Mouse (Mus musculus) hindbrain, embryonic 14.5 days (tissue): Measurements from ENCODE around the gene Dmtf1. TPM values are rescaled to one million over a fixed set of nuclear protein-coding genes. Genes with fewer than 3 reads are reported as not detected.

ENCODE experiments used
- ATAC-seq: fragments of 200-750 bp; cut with Nextera tagmentation; 2 replicates; pipeline ENCODE4 v1.8.0; 2017; ENCODE audit warnings: moderate number of reproducible peaks, mild to moderate bottlenecking, moderate TSS enrichment, moderate library complexity; ENCODE audit not compliant: low FRiP score
- DNase-seq: peaks from one replicate; pipeline ENCODE4 v3.0.0-alpha.2; 2015; ENCODE audit warnings: low spot score
- H3K27ac ChIP-seq: fragments of 300-500 bp; sonication (generic); 2 replicates; pipeline ENCODE4 v1.5.1; 2014; ENCODE audit warnings: mild to moderate bottlenecking, moderate library complexity
- H3K27me3 ChIP-seq: fragments of 300-500 bp; sonication (generic); 2 replicates; pipeline ENCODE4 v1.6.1; 2014; ENCODE audit warnings: mild to moderate bottlenecking, low read length, mixed read lengths; ENCODE audit not compliant: control insufficient read depth, insufficient read depth
- H3K36me3 ChIP-seq: fragments of 300-500 bp; sonication (generic); replicated peaks from 2 replicates; pipeline ENCODE4 v1.6.1; 2014; ENCODE audit not compliant: control insufficient read depth, insufficient read depth
- H3K4me1 ChIP-seq: fragments of 300-500 bp; sonication (generic); replicated peaks from 2 replicates; pipeline ENCODE4 v1.6.1; 2014; ENCODE audit warnings: antibody characterized with exemption, low read length, mixed read lengths; ENCODE audit not compliant: control insufficient read depth, insufficient read depth
- H3K4me2 ChIP-seq: fragments of 300-500 bp; sonication (generic); replicated peaks from 2 replicates; pipeline ENCODE4 v1.6.1; 2014; ENCODE audit warnings: mild to moderate bottlenecking, moderate library complexity
- H3K4me3 ChIP-seq: fragments of 300-500 bp; sonication (generic); replicated peaks from 2 replicates; pipeline ENCODE4 v1.5.1; 2014; ENCODE audit warnings: mild to moderate bottlenecking, low read length
- H3K9ac ChIP-seq: fragments of 300-500 bp; sonication (generic); 2 replicates; pipeline ENCODE4 v1.6.1; 2014
- H3K9me3 ChIP-seq: fragments of 300-500 bp; sonication (generic); 2 replicates; pipeline ENCODE4 v1.6.1; 2016; ENCODE audit warnings: low read length; ENCODE audit not compliant: control insufficient read depth
- WGBS: fragments of 180-500 bp; shearing (Covaris S2); extraction: QIAGEN DNeasy Blood & Tissue Kit; methylation state at CpG from one replicate; pipeline ENCODE4 v1.1.7; 2014; 5-methylcytosine and 5-hydroxymethylcytosine counted together
- polyA plus RNA-seq: library from polyadenylated mRNA; unstranded; fragments of >200 nt; fragmentation: Nextera tagmentation; extraction: Ambion mirVana; gene quantifications from 2 replicates; pipeline ENCODE4 v1.2.1, GENCODE M21; 2014

Dmtf1 gene
- polyA plus RNA-seq, 1 experiment from 2014 or later, result 65.3 TPM

- H3K4me3 ChIP-seq, result no peak overlapping the region
- 92% methylated on average over 1 of the region's 1 CpGs for WGBS
- H3K27me3 ChIP-seq, result no peaks in the 10 kb centered on the region
- no peaks in the 10 kb centered on the region for H3K9me3 ChIP-seq
- no peak overlapping the region for H3K9ac ChIP-seq
- no peak overlapping the region for H3K4me2 ChIP-seq
- H3K4me1 ChIP-seq, result peaks cover 25% of the 10 kb centered on the region
- DNase-seq, result no peak
- no peak for ATAC-seq
- H3K36me3 ChIP-seq, result no peaks in the 10 kb centered on the region; the same call in 1 of the 2 replicates
- no peak overlapping the region for H3K27ac ChIP-seq
Observed at GRCm38 (mm10) chr5:9157336-9157735, 4.2 kb downstream of the Dmtf1 start.

DNA sequence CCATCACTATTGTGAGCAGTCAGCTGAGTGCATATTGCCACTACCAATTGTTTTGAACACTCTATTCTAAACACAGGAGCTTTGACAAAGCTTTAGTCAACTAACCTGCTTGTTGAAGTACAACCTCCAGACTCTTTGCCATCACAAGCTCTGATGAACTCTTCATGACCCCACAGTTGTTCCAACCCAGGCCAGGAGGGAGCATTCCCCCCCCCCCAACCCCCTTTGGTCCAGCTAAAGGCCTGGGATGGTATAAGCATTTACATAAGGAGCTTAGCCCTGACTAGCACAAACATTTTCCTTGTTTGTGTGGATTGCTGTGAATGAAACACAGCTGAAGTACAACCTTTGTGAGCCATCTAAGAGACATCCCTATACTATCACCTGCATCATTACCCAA, 4.8 kb downstream of the Dmtf1 start:
- no peak overlapping the region for H3K4me3 ChIP-seq
- no peaks in the 10 kb centered on the region for H3K9me3 ChIP-seq
- H3K4me2 ChIP-seq, result no peak overlapping the region
- ATAC-seq, result no peak
- H3K9ac ChIP-seq, result no peak overlapping the region
- peaks cover 22% of the 10 kb centered on the region for H3K4me1 ChIP-seq
- peaks cover 2% of the 10 kb centered on the region; the same call in 1 of the 2 replicates for H3K36me3 ChIP-seq
- no peak overlapping the region for H3K27ac ChIP-seq
- DNase-seq, result no peak
- H3K27me3 ChIP-seq, result no peaks in the 10 kb centered on the region

- H3K4me3 ChIP-seq, result no peak overlapping the region
- H3K9ac ChIP-seq, result no peak overlapping the region
- peaks cover 45% of the 10 kb centered on the region for H3K36me3 ChIP-seq
- no peaks in the 10 kb centered on the region for H3K27me3 ChIP-seq
- ATAC-seq (no peak), DNase-seq (no peak)
- H3K27ac ChIP-seq, result no peak overlapping the region
- H3K9me3 ChIP-seq, result no peaks in the 10 kb centered on the region
- no peak overlapping the region for H3K4me2 ChIP-seq
- no peaks in the 10 kb centered on the region for H3K4me1 ChIP-seq
- 92% methylated on average over 8 of the region's 8 CpGs for WGBS
Observed at GRCm38 (mm10) chr5:9149273-9149850, 12.2 kb downstream of the Dmtf1 start.

- ATAC-seq (no peak), DNase-seq (no peak)
- H3K27ac ChIP-seq, result no peak overlapping the region
- H3K4me1 ChIP-seq, result no peaks in the 10 kb centered on the region
- H3K4me3 ChIP-seq, result no peak overlapping the region
- H3K9ac ChIP-seq, result no peak overlapping the region
- H3K36me3 ChIP-seq, result peaks cover 58% of the 10 kb centered on the region
- WGBS, result 92% methylated on average over 6 of the region's 6 CpGs
- H3K27me3 ChIP-seq, result no peaks in the 10 kb centered on the region
- H3K9me3 ChIP-seq, result no peaks in the 10 kb centered on the region
- H3K4me2 ChIP-seq, result no peak overlapping the region
Observed at GRCm38 (mm10) chr5:9142376-9142775, 19.2 kb downstream of the Dmtf1 start.

DNA sequence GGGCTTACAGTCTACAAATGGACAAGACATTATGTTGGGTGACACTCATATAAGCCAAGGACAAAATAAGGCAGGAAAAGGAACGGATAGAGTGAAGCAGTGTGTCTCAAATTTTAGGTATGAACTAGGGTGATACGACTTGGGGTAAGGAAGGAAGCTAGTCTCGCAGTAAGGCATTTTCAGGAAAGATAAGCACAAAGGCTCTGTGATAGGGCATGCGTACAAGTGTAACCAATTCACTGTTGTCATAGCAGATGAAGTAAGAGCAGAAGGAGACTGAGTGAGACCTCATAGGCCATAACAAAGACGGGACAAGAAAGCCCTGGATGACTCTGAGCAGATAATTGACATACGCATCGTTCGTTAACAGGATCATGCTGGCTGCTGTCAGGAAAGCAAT, 20.9 kb downstream of the Dmtf1 start:
- Histone ChIP-seq H3K9ac (no peak overlapping the region), H3K4me2 (no peak overlapping the region), H3K36me3 (peaks cover 61% of the 10 kb centered on the region), H3K27ac (no peak overlapping the region), H3K9me3 (no peaks in the 10 kb centered on the region), H3K4me1 (no peaks in the 10 kb centered on the region), H3K4me3 (no peak overlapping the region), H3K27me3 (no peaks in the 10 kb centered on the region)
- WGBS, result 89% methylated on average over 8 of the region's 8 CpGs
- no peak for DNase-seq
- no peak for ATAC-seq

GRCm38 (mm10) chr5:9135588-9135987, 26.0 kb downstream of the Dmtf1 start:
- ATAC-seq (no peak), DNase-seq (no peak)
- 86% methylated on average over 3 of the region's 3 CpGs for WGBS
- no peak overlapping the region for H3K4me3 ChIP-seq
- no peak overlapping the region for H3K27ac ChIP-seq
- H3K36me3 ChIP-seq, result peaks cover 65% of the 10 kb centered on the region
- no peaks in the 10 kb centered on the region for H3K4me1 ChIP-seq
- no peaks in the 10 kb centered on the region for H3K27me3 ChIP-seq
- H3K4me2 ChIP-seq, result no peak overlapping the region
- H3K9ac ChIP-seq, result no peak overlapping the region
- no peaks in the 10 kb centered on the region for H3K9me3 ChIP-seq

DNA sequence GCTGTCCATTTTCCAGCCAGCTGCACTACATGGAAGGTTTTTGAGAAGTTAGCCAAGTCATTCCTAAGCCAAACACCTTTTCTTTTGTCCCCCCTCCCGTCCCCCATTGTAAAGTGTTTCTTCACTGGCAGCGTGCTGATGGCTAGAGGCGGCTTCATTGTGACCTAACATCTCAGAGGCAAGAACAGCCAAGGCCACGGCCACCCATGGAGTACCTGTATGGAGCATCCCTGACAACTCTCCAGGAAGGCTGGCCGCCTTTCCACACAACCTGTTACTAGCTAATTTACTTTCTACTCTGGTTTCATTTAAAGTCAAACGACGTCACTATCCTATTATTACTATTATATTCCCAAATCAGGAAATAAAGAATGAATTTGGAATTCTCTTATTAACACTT, 29.8 kb downstream of the Dmtf1 start:
- WGBS, result 89% methylated on average over 7 of the region's 7 CpGs
- ATAC-seq (no peak), DNase-seq (no peak)
- Histone ChIP-seq H3K4me2 (no peak overlapping the region), H3K27ac (no peak overlapping the region), H3K27me3 (no peaks in the 10 kb centered on the region), H3K4me1 (no peaks in the 10 kb centered on the region), H3K36me3 (peaks cover 67% of the 10 kb centered on the region), H3K9ac (no peak overlapping the region), H3K4me3 (no peak overlapping the region), H3K9me3 (no peaks in the 10 kb centered on the region)

GRCm38 (mm10) chr5:9128566-9128965, 33.0 kb downstream of the Dmtf1 start:
- Histone ChIP-seq H3K9me3 (no peaks in the 10 kb centered on the region), H3K27ac (no peak overlapping the region), H3K9ac (no peak overlapping the region), H3K4me3 (no peak overlapping the region), H3K27me3 (no peaks in the 10 kb centered on the region), H3K4me1 (no peaks in the 10 kb centered on the region), H3K4me2 (no peak overlapping the region), H3K36me3 (peaks cover 72% of the 10 kb centered on the region)
- DNase-seq (no peak), ATAC-seq (no peak)
- WGBS, result 96% methylated on average over 12 of the region's 12 CpGs

- Histone ChIP-seq H3K27me3 (no peaks in the 10 kb centered on the region), H3K9ac (no peak overlapping the region), H3K4me3 (no peak overlapping the region), H3K4me2 (no peak overlapping the region), H3K36me3 (peaks cover 93% of the 10 kb centered on the region), H3K9me3 (no peaks in the 10 kb centered on the region), H3K27ac (no peak overlapping the region), H3K4me1 (no peaks in the 10 kb centered on the region)
- DNase-seq (no peak), ATAC-seq (no peak)
- 90% methylated on average over 2 of the region's 2 CpGs for WGBS
Observed at GRCm38 (mm10) chr5:9124134-9124533, 37.4 kb downstream of the Dmtf1 start.

DNA sequence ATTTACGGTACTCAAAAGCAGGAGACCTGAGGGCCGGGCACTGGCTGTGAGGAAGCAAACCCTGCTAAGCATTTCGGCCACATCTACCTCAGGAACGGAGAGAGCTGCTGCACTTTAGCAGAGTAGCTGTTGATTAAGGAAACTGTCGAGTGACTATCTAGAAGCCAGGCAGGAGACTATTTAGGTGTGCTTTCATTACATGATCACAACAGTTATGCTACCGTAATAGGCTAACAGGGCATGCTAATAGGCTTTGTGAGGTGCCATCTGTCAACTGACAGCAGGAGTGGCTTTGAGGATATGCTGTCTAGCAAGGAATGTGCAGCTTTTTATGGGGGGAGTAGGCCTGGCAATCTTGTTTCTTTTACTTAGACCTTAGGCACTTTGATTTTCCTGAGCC, 47.4 kb downstream of the Dmtf1 start:
- no peaks in the 10 kb centered on the region for H3K27me3 ChIP-seq
- H3K4me2 ChIP-seq, result no peak overlapping the region
- DNase-seq, result no peak
- peak; percentile 49; the same call in 1 of the 2 replicates for ATAC-seq
- H3K27ac ChIP-seq, result no peak overlapping the region
- H3K4me3 ChIP-seq, result no peak overlapping the region
- WGBS, result 41% methylated on average over 6 of the region's 6 CpGs
- H3K9ac ChIP-seq, result no peak overlapping the region
- H3K36me3 ChIP-seq, result peaks cover 27% of the 10 kb centered on the region
- no peaks in the 10 kb centered on the region for H3K4me1 ChIP-seq
- no peaks in the 10 kb centered on the region for H3K9me3 ChIP-seq
